Mouse (Mus musculus) stomach, postnatal 0 days (tissue): ENCODE data around the gene Zfp800.
A peak's percentile ranks its signal among the peaks of the same experiment; 100 is the strongest.

ENCODE experiments used
- CTCF ChIP-seq: IDR thresholded peaks from 2 replicates; pipeline ENCODE4 v1.5.1; 2016; ENCODE audit warnings: antibody characterized with exemption, low read depth, mild to moderate bottlenecking, moderate library complexity
- EP300 ChIP-seq: optimal IDR thresholded peaks from 2 replicates; pipeline ENCODE3; 2016; ENCODE audit warnings: antibody characterized with exemption

DNA sequence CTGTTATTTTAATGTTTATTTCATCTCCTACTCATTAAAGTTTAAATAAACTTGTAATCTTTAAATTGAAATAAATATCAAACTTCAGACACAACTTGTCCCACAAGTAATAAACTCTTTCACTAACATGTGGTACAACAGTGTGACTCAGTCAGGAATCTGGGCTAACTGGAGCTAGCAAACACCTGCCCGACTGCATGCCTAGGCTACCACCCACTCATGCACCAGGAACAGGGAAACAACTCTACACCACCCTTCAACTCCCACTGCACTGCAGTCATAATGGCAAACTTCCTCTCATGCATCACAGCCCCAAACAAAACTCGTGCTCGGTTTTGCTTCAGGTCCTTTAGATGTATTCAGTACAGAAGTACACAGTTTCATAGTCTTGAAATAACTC, 169.7 kb downstream of the Zfp800 start:
- TF ChIP-seq CTCF (no peak), EP300 (peak; percentile 44)
